In the genomic region with DNA sequence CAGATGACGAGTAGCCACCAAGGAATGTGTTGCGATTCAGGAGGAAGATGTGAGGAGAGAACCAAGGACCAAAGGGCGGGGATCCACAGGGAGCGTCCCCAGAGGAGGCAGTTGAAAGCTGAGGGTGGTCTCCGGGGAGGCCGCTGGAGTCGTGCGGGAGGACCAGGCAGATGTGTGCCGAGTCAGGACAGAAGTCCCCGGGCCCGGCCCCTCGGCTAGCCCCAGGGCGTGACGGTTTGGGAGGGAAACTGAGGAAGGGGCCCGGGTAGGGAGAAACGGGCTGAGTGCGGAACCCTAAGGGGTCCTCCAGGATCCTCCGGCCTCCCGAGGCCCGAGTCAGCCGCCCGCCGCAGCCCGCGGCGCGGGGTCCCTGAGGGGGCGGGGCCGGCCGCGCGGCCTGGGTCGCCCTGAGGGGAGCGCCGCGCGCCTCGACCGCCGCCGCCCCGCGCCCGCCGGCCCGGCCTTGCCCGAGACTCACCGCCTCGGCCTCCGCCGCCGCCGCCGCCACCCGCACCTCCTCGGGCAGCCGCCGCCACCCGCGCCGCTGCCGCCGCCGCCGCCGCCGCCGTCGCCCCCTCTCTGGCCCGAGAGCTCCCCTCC, we compare ENCODE assay signal across 8 mouse cellular contexts. TPM values are rescaled to one million over a fixed set of nuclear protein-coding genes. Genes with fewer than 3 reads are reported as not detected.
DNase-seq lines count a peak whose midpoint lies in the region; ATAC-seq and TF ChIP-seq lines count a peak whose summit lies in the region.

No protein-coding gene starts in this region.

- DNase-seq in left cerebral cortex, postnatal 10 days (ENCODE audit: extremely low spot score in 1 of 2, low spot score in 2 of 2), result peak; percentile 27 to 63
- no peak for DNase-seq in left cerebral cortex, adult 9 months (ENCODE audit: low spot score in 2 of 2)
- DNase-seq in NIH3T3 (ENCODE audit: low read depth), result peak; percentile 34
- DNase-seq in forebrain, embryonic 10.5 days (ENCODE audit: extremely low spot score, low spot score), result peak; percentile 38
- DNase-seq in frontal cortex, postnatal 36 days (ENCODE audit: low spot score in 2 of 2), result no peak

- peak; percentile 24 for ATAC-seq in hindbrain, embryonic 15.5 days (ENCODE audit: low FRiP score, low read depth)
- ATAC-seq in liver, embryonic 12.5 days, result peak; percentile 3; the same call in 1 of the 2 replicates

- no peaks in the 10 kb centered on the region for H3K27me3 ChIP-seq in forebrain, embryonic 10.5 days (ENCODE audit: poor library complexity, severe bottlenecking)
- H3K27me3 ChIP-seq in hindbrain, embryonic 15.5 days, result no peaks in the 10 kb centered on the region
- H3K27me3 ChIP-seq in liver, embryonic 12.5 days (replicated peaks), result no peaks in the 10 kb centered on the region

- 5% methylated on average over 65 of the region's 70 CpGs for WGBS in forebrain, embryonic 10.5 days
- 0% methylated on average over 30 of the region's 70 CpGs for WGBS in hindbrain, embryonic 15.5 days
- under 1% methylated on average over 39 of the region's 70 CpGs for WGBS in liver, embryonic 12.5 days (ENCODE audit: insufficient replicate concordance)
- 29% methylated on average over 70 of the region's 70 CpGs for WGBS in olfactory bulb, adult 2 months

- TF ChIP-seq POLR2A in olfactory bulb, adult 2 months (IDR thresholded peaks at IDR 0.05; ENCODE audit: insufficient read depth, low read depth, low read length), result no peak

- peak overlapping the region; percentile 97 for H3K9ac ChIP-seq in hindbrain, embryonic 15.5 days
- peak overlapping the region; percentile 97 for H3K9ac ChIP-seq in liver, embryonic 12.5 days

- peak overlapping the region; percentile 91 for H3K27ac ChIP-seq in forebrain, embryonic 10.5 days
- H3K27ac ChIP-seq in hindbrain, embryonic 15.5 days (replicated peaks), result peak overlapping the region; percentile 73
- peak overlapping the region; percentile 82 for H3K27ac ChIP-seq in liver, embryonic 12.5 days
- H3K27ac ChIP-seq in olfactory bulb, adult 2 months (ENCODE audit: insufficient read depth, low read depth, low read length), result no peak overlapping the region

- peak overlapping the region; percentile 78 for H3K4me2 ChIP-seq in hindbrain, embryonic 15.5 days
- peak overlapping the region; percentile 95 for H3K4me2 ChIP-seq in liver, embryonic 12.5 days

- intact Hi-C loops in left cerebral cortex, postnatal 10 days (cut with DNase I), result no loop called here

- peaks cover 42% of the 10 kb centered on the region for H3K4me1 ChIP-seq in forebrain, embryonic 10.5 days
- H3K4me1 ChIP-seq in hindbrain, embryonic 15.5 days (replicated peaks), result peaks cover 42% of the 10 kb centered on the region
- H3K4me1 ChIP-seq in liver, embryonic 12.5 days, result peaks cover 75% of the 10 kb centered on the region
- peaks cover 6% of the 10 kb centered on the region for H3K4me1 ChIP-seq in olfactory bulb, adult 2 months (ENCODE audit: control insufficient read depth, insufficient read depth, low read length)

- H3K4me3 ChIP-seq in forebrain, embryonic 10.5 days, result peak overlapping the region; percentile 93
- peak overlapping the region; percentile 93 for H3K4me3 ChIP-seq in hindbrain, embryonic 15.5 days
- peak overlapping the region; percentile 93 for H3K4me3 ChIP-seq in liver, embryonic 12.5 days
- peak overlapping the region; percentile 80 for H3K4me3 ChIP-seq in olfactory bulb, adult 2 months (ENCODE audit: insufficient read depth, low read depth, low read length)

- no peak for TF ChIP-seq CTCF in olfactory bulb, adult 2 months (IDR thresholded peaks at IDR 0.05; ENCODE audit: insufficient read depth, low read depth, low read length)

- H3K36me3 ChIP-seq in forebrain, embryonic 10.5 days (replicated peaks), result peaks cover 34% of the 10 kb centered on the region
- no peaks in the 10 kb centered on the region for H3K36me3 ChIP-seq in hindbrain, embryonic 15.5 days
- peaks cover 19% of the 10 kb centered on the region for H3K36me3 ChIP-seq in liver, embryonic 12.5 days

- no peaks in the 10 kb centered on the region for H3K9me3 ChIP-seq in forebrain, embryonic 10.5 days
- no peaks in the 10 kb centered on the region for H3K9me3 ChIP-seq in hindbrain, embryonic 15.5 days
- H3K9me3 ChIP-seq in liver, embryonic 12.5 days (replicated peaks), result no peaks in the 10 kb centered on the region

RNA-seq across cellular contexts. Expression of a gene that starts 1.5 kb away (rescaled TPM):
- total RNA-seq in left cerebral cortex, postnatal 10 days (2021), result 1 to 10 TPM; 3.3 to 5.0 TPM
- 8.0 and 8.3 TPM in 2 replicates for polyA plus RNA-seq in forebrain, embryonic 10.5 days (2016; fragmentation: Nextera tagmentation; extraction: Ambion mirVana)
- polyA plus RNA-seq in hindbrain, embryonic 15.5 days (2015; fragmentation: Nextera tagmentation; extraction: Ambion mirVana), result 4.1 and 4.9 TPM in 2 replicates
- polyA plus RNA-seq in liver, embryonic 12.5 days (2016; fragmentation: Nextera tagmentation; extraction: Ambion mirVana), result 41.0 and 41.3 TPM in 2 replicates
- not detected in 2 replicates for polyA plus RNA-seq in olfactory bulb, adult 2 months (2012; ENCODE audit: insufficient read depth, insufficient read length, low replicate concordance, missing spikeins)

RNA-seq across cellular contexts. Expression of a gene that starts 16.0 kb away (rescaled TPM):
- total RNA-seq in left cerebral cortex, postnatal 10 days (2021), result 100 to 1,000 TPM; 106 to 112 TPM
- 3.0 and 3.4 TPM in 2 replicates for polyA plus RNA-seq in forebrain, embryonic 10.5 days (2016; fragmentation: Nextera tagmentation; extraction: Ambion mirVana)
- 20.3 and 25.5 TPM in 2 replicates for polyA plus RNA-seq in hindbrain, embryonic 15.5 days (2015; fragmentation: Nextera tagmentation; extraction: Ambion mirVana)
- 1.3 and 1.5 TPM in 2 replicates for polyA plus RNA-seq in liver, embryonic 12.5 days (2016; fragmentation: Nextera tagmentation; extraction: Ambion mirVana)
- not detected in 2 replicates for polyA plus RNA-seq in olfactory bulb, adult 2 months (2012; ENCODE audit: insufficient read depth, insufficient read length, low replicate concordance, missing spikeins)

RNA-seq across cellular contexts. Expression of a gene that starts 43.0 kb away (rescaled TPM):
- total RNA-seq in left cerebral cortex, postnatal 10 days (2021), result 10 to 100 TPM; 65.3 to 66.1 TPM
- 82.3 and 95.9 TPM in 2 replicates for polyA plus RNA-seq in forebrain, embryonic 10.5 days (2016; fragmentation: Nextera tagmentation; extraction: Ambion mirVana)
- polyA plus RNA-seq in hindbrain, embryonic 15.5 days (2015; fragmentation: Nextera tagmentation; extraction: Ambion mirVana), result 93.3 and 96.8 TPM in 2 replicates
- 36.5 and 42.4 TPM in 2 replicates for polyA plus RNA-seq in liver, embryonic 12.5 days (2016; fragmentation: Nextera tagmentation; extraction: Ambion mirVana)
- 1,326 TPM in 1 of 2 replicates, not detected in the other for polyA plus RNA-seq in olfactory bulb, adult 2 months (2012; ENCODE audit: insufficient read depth, insufficient read length, low replicate concordance, missing spikeins)

RNA-seq across cellular contexts. Expression of a gene that starts 43.3 kb away (rescaled TPM):
- total RNA-seq in left cerebral cortex, postnatal 10 days (2021), result 10 to 100 TPM; 18.5 to 19.3 TPM
- polyA plus RNA-seq in forebrain, embryonic 10.5 days (2016; fragmentation: Nextera tagmentation; extraction: Ambion mirVana), result 60.3 and 60.6 TPM in 2 replicates
- 46.1 and 46.6 TPM in 2 replicates for polyA plus RNA-seq in hindbrain, embryonic 15.5 days (2015; fragmentation: Nextera tagmentation; extraction: Ambion mirVana)
- polyA plus RNA-seq in liver, embryonic 12.5 days (2016; fragmentation: Nextera tagmentation; extraction: Ambion mirVana), result 35.1 and 36.8 TPM in 2 replicates
- polyA plus RNA-seq in olfactory bulb, adult 2 months (2012; ENCODE audit: insufficient read depth, insufficient read length, low replicate concordance, missing spikeins), result not detected in 2 replicates

RNA-seq across cellular contexts. Expression of a gene that starts 55.7 kb away (rescaled TPM):
- 1 to 10 TPM; 1.8 to 2.4 TPM for total RNA-seq in left cerebral cortex, postnatal 10 days (2021)
- polyA plus RNA-seq in forebrain, embryonic 10.5 days (2016; fragmentation: Nextera tagmentation; extraction: Ambion mirVana), result 4.5 TPM in 2 replicates
- polyA plus RNA-seq in hindbrain, embryonic 15.5 days (2015; fragmentation: Nextera tagmentation; extraction: Ambion mirVana), result 4.4 and 4.6 TPM in 2 replicates
- polyA plus RNA-seq in liver, embryonic 12.5 days (2016; fragmentation: Nextera tagmentation; extraction: Ambion mirVana), result 7.4 and 7.5 TPM in 2 replicates
- not detected in 2 replicates for polyA plus RNA-seq in olfactory bulb, adult 2 months (2012; ENCODE audit: insufficient read depth, insufficient read length, low replicate concordance, missing spikeins)

Comparison
In these comparisons a context has a peak if more than half of its experiments do, and no peak if none do; other contexts are left out.
1. DNase-seq: peak in left cerebral cortex, postnatal 10 days (2 of 2), NIH3T3 (single experiment) and forebrain, embryonic 10.5 days (single experiment); none in left cerebral cortex, adult 9 months (0 of 2) and frontal cortex, postnatal 36 days (0 of 2).
2. Peak in every context shown above with its lines, with median percentiles within 50 percentile points of each other: H3K4me3 ChIP-seq.